9 mouse cellular contexts compared by ENCODE assay signal in the genomic region with DNA sequence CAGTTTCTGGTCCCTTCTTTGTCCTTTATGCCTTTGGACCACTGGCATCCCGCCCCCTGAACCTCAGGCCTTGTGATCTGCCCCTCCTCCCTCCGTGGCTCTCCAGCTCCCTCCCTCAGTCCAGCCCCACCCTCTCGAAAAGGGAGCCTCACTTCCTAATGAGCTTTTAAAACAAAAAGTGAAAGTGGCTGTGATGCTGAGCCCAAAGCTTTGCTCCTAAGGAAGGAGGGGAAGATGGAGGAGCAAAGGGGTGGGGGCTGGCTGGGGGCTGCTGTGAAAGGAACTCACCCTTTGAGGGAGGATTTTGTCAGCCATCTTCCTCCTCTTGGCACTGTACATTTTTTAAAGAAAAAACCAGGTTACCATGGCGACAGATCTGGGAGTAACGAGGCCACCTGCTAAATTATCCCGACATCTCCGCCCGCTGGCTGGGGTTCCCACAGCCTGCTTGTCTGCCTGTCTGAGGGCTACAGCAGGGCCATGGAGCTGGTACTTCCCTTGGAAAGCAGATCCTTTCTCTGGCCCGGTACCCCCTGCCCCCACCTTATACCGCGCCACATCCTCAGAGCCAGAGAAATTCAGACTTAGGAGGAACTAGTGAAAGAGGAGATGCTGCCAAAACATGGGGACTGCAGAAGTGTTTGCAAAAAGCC. TPM values are rescaled to one million over a fixed set of nuclear protein-coding genes. Genes with fewer than 3 reads are reported as not detected.
DNase-seq lines count a peak whose midpoint lies in the region; ATAC-seq and TF ChIP-seq lines count a peak whose summit lies in the region.
"Had no signal": no experiment of that assay in that cellular context is flagged by ENCODE, and none has a peak within 500 bp of the region (broad histone marks: within the 10 kb centered on the region; RNA-seq: fewer than 3 reads in every experiment).

No protein-coding gene starts in this region.

- peaks cover 40% of the 10 kb centered on the region for H3K36me3 ChIP-seq in forebrain, embryonic 14.5 days (ENCODE audit: control insufficient read depth, insufficient read depth, low read length)
- H3K36me3 ChIP-seq in intestine, postnatal 0 days (ENCODE audit: control insufficient read depth, insufficient read depth) = peaks cover 19% of the 10 kb centered on the region; the same call in 1 of the 2 replicates

- peak overlapping the region; percentile 69 for H3K4me3 ChIP-seq in gastrocnemius, adult 2 months
- peak overlapping the region; percentile 26 for H3K4me3 ChIP-seq in forebrain, embryonic 14.5 days (ENCODE audit: low read depth, low read length)
- H3K4me3 ChIP-seq in intestine, postnatal 0 days (ENCODE audit: low read depth, low read length) = no peak overlapping the region

- intact Hi-C loops in gastrocnemius, adult 2 months (cut with DNase I) = loop anchor here (1.0 to 2.0 kb wide), 2 partner anchors 20 to 86 kb away; a partner anchor contains a TSS

- TF ChIP-seq CTCF in gastrocnemius, adult 2 months (IDR thresholded peaks at IDR 0.05) = no peak
- TF ChIP-seq CTCF in intestine, postnatal 0 days (IDR thresholded peaks at IDR 0.05; ENCODE audit: low read depth) = no peak

- H3K4me1 ChIP-seq in forebrain, embryonic 14.5 days (ENCODE audit: control insufficient read depth, insufficient read depth, low read length) = peaks cover 51% of the 10 kb centered on the region
- no peaks in the 10 kb centered on the region; the same call in 1 of the 2 replicates for H3K4me1 ChIP-seq in intestine, postnatal 0 days (replicated peaks; ENCODE audit: control insufficient read depth, insufficient read depth, low read length)

- H3K27ac ChIP-seq in gastrocnemius, adult 2 months = peak overlapping the region; percentile 80
- H3K27ac ChIP-seq in forebrain, embryonic 14.5 days (ENCODE audit: low read depth, low read length) = peak overlapping the region; percentile 99
- no peak overlapping the region for H3K27ac ChIP-seq in intestine, postnatal 0 days (ENCODE audit: low read depth, low read length)

- H3K9ac ChIP-seq in forebrain, embryonic 14.5 days (ENCODE audit: low read length) = peak overlapping the region; percentile 53
- H3K9ac ChIP-seq in intestine, postnatal 0 days (ENCODE audit: low read depth, low read length) = no peak overlapping the region

- under 1% methylated on average over 11 of the region's 11 CpGs for WGBS in forebrain, embryonic 14.5 days
- WGBS in intestine, postnatal 0 days = 39% methylated on average over 11 of the region's 11 CpGs

- DNase-seq in gastrocnemius, adult 2 months = peak; percentile 61
- no peak for DNase-seq in gastrocnemius, postnatal 4 days (ENCODE audit: low spot score in 2 of 2)
- peak; percentile 76 for DNase-seq in Muller cell, postnatal 12 days (ENCODE audit: inconsistent ontology term)
- DNase-seq in forebrain, embryonic 14.5 days (ENCODE audit: low spot score) = peak; percentile 97
- DNase-seq in lung, postnatal 36 days = peak; percentile 68
- peak; percentile 80 for DNase-seq in right cerebral cortex, postnatal 25 days

- H3K4me2 ChIP-seq in forebrain, embryonic 14.5 days (ENCODE audit: low read length) = peak overlapping the region; percentile 93
- H3K4me2 ChIP-seq in intestine, postnatal 0 days (replicated peaks; ENCODE audit: low read depth) = 0 out of 2 replicates have a peak overlapping the region, but pooled peaks have one; percentile 3

- no peaks in the 10 kb centered on the region for H3K27me3 ChIP-seq in forebrain, embryonic 14.5 days (replicated peaks; ENCODE audit: control insufficient read depth, insufficient read depth, low read length)
- peaks cover 28% of the 10 kb centered on the region for H3K27me3 ChIP-seq in intestine, postnatal 0 days (replicated peaks; ENCODE audit: control insufficient read depth, insufficient read depth, low read length)

- H3K9me3 ChIP-seq in forebrain, embryonic 14.5 days (replicated peaks; ENCODE audit: control insufficient read depth, low read length) = no peaks in the 10 kb centered on the region
- H3K9me3 ChIP-seq in intestine, postnatal 0 days (ENCODE audit: control insufficient read depth) = no peaks in the 10 kb centered on the region

- peak; percentile 73 for ATAC-seq in forebrain, embryonic 14.5 days
- ATAC-seq in intestine, postnatal 0 days = no peak
- no peak for ATAC-seq in erythroblast, adult 5-6 weeks (replicated peaks; ENCODE audit: low FRiP score, poor library complexity, severe bottlenecking)

RNA-seq across cellular contexts. Expression of a gene that starts 10.1 kb away (rescaled TPM):
- total RNA-seq in gastrocnemius, adult 2 months (2021) = 10 to 100 TPM in 1 of 2 experiments, 1 to 10 TPM in 1; 6.4 to 10.1 TPM
- 10 to 100 TPM; 34.4 to 36.7 TPM for total RNA-seq in gastrocnemius, postnatal 4 days (2021)
- polyA plus RNA-seq in forebrain, embryonic 14.5 days (2014; fragmentation: Nextera tagmentation; extraction: Ambion mirVana) = 10.6 and 13.8 TPM in 2 replicates
- 23.5 and 24.4 TPM in 2 replicates for polyA plus RNA-seq in intestine, postnatal 0 days (2015; fragmentation: Nextera tagmentation; extraction: Ambion mirVana)
- 0.96 and 1.3 TPM in 2 replicates for total RNA-seq in erythroblast, adult 5-6 weeks (2015; ENCODE audit: low replicate concordance)
- 1.6 and 3.6 TPM in 2 replicates for total RNA-seq in erythroblast, adult 5-6 weeks (2017; ENCODE audit: low replicate concordance)

RNA-seq across cellular contexts. Expression of a gene that starts 19.4 kb away (rescaled TPM):
- total RNA-seq in gastrocnemius, adult 2 months (2021) = 100 to 1,000 TPM; 105 to 117 TPM
- total RNA-seq in gastrocnemius, postnatal 4 days (2021) = 10 to 100 TPM; 60.6 to 61.0 TPM
- polyA plus RNA-seq in forebrain, embryonic 14.5 days (2014; fragmentation: Nextera tagmentation; extraction: Ambion mirVana) = 111 and 112 TPM in 2 replicates
- polyA plus RNA-seq in intestine, postnatal 0 days (2015; fragmentation: Nextera tagmentation; extraction: Ambion mirVana) = 40.1 and 40.5 TPM in 2 replicates
- 7.1 and 9.8 TPM in 2 replicates for total RNA-seq in erythroblast, adult 5-6 weeks (2015; ENCODE audit: low replicate concordance)
- 17.4 and 22.3 TPM in 2 replicates for total RNA-seq in erythroblast, adult 5-6 weeks (2017; ENCODE audit: low replicate concordance)

RNA-seq across cellular contexts. Expression of a gene that starts 27.6 kb away (rescaled TPM):
- total RNA-seq in gastrocnemius, adult 2 months (2021) = 100 to 1,000 TPM; 172 to 203 TPM
- total RNA-seq in gastrocnemius, postnatal 4 days (2021) = 100 to 1,000 TPM; 131 to 137 TPM
- polyA plus RNA-seq in forebrain, embryonic 14.5 days (2014; fragmentation: Nextera tagmentation; extraction: Ambion mirVana) = 170 and 177 TPM in 2 replicates
- 6.6 and 6.8 TPM in 2 replicates for polyA plus RNA-seq in intestine, postnatal 0 days (2015; fragmentation: Nextera tagmentation; extraction: Ambion mirVana)
- not detected in 2 replicates for total RNA-seq in erythroblast, adult 5-6 weeks (2015; ENCODE audit: low replicate concordance)
- total RNA-seq in erythroblast, adult 5-6 weeks (2017; ENCODE audit: low replicate concordance) = 0.42 TPM in 1 of 2 replicates, not detected in the other

RNA-seq across cellular contexts. Expression of a gene that starts 40.0 kb away (rescaled TPM):
- total RNA-seq in gastrocnemius, adult 2 months (2021) = not detected
- total RNA-seq in gastrocnemius, postnatal 4 days (2021) = not detected
- 0.06 and 0.09 TPM in 2 replicates for polyA plus RNA-seq in forebrain, embryonic 14.5 days (2014; fragmentation: Nextera tagmentation; extraction: Ambion mirVana)
- not detected in 2 replicates for polyA plus RNA-seq in intestine, postnatal 0 days (2015; fragmentation: Nextera tagmentation; extraction: Ambion mirVana)
- total RNA-seq in erythroblast, adult 5-6 weeks (2015; ENCODE audit: low replicate concordance) = not detected in 2 replicates
- not detected in 2 replicates for total RNA-seq in erythroblast, adult 5-6 weeks (2017; ENCODE audit: low replicate concordance)
- total RNA-seq: gastrocnemius, postnatal 36 days had no signal

RNA-seq across cellular contexts. Expression of a gene that starts 55.9 kb away (rescaled TPM):
- 100 to 1,000 TPM; 101 to 107 TPM for total RNA-seq in gastrocnemius, adult 2 months (2021)
- 10 to 100 TPM; 32.8 to 34.8 TPM for total RNA-seq in gastrocnemius, postnatal 4 days (2021)
- 0.09 and 0.17 TPM in 2 replicates for polyA plus RNA-seq in forebrain, embryonic 14.5 days (2014; fragmentation: Nextera tagmentation; extraction: Ambion mirVana)
- polyA plus RNA-seq in intestine, postnatal 0 days (2015; fragmentation: Nextera tagmentation; extraction: Ambion mirVana) = 0.09 and 0.18 TPM in 2 replicates
- total RNA-seq in erythroblast, adult 5-6 weeks (2015; ENCODE audit: low replicate concordance) = not detected in 2 replicates
- 0.14 TPM in 1 of 2 replicates, not detected in the other for total RNA-seq in erythroblast, adult 5-6 weeks (2017; ENCODE audit: low replicate concordance)

Comparison
In these comparisons a context has a peak if more than half of its experiments do, and no peak if none do; other contexts are left out.
1. DNase-seq: peak in gastrocnemius, adult 2 months (single experiment), Muller cell, postnatal 12 days (single experiment), forebrain, embryonic 14.5 days (single experiment), lung, postnatal 36 days (single experiment) and right cerebral cortex, postnatal 25 days (single experiment); none in gastrocnemius, postnatal 4 days (0 of 2).
2. RNA of a gene that starts 27.6 kb away (total RNA-seq): 172 to 203 TPM in gastrocnemius, adult 2 months and 131 to 137 TPM in gastrocnemius, postnatal 4 days; 0.42 TPM in erythroblast, adult 5-6 weeks; every median in the first group is over 10 times any median in the second.